Mouse (Mus musculus) embryo, embryonic 10 days (tissue): Measurements from ENCODE around the gene Hdgfl2.

Experiments
- DNase-seq: peaks from one replicate; pipeline ENCODE4 v3.0.0-alpha.2; 2015; ENCODE audit warnings: low spot score

Gene Hdgfl2

DNA sequence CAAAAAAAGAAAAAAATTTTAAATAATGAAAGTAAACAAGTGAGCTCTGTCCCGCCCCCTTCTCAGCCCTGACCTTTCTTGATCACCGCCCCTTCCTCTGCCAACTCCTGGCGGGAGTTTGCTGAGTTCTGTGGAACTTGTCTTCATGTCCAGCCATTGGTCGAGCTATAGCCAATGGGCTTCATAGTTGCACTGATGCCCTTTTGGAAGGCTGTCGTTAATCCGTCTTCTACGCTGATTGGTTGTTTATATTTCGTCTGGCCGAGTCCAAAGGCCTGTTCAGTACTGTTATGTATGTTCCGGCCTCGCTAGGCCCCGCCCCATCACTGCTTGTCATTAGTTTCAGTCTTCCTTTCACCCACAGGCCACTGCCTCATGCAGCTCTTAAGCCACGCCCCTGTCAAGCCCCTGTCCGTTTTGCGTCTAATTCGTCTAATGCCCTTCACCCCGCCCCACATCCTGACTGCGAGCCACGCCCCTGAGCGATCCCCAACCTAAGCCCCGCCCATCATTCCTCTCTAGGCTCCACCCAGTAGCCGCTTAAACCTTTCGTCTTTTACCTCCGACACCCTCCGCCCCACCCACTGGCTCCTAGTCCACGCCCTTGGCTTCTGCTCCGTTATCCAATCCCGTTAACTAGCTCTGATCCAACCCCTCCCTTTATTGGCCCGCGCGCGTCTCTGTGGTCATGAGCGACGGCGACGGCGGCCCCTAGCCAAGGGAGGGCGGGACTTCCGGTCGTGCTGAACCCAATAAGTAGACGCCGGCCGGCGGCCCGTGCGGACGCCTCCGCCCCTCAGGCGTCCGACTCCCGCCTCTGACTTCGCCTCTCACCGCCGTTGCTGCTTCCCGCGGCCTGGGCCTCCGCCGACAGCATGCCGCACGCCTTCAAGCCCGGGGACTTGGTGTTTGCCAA is at the start of gene Hdgfl2:
Gene Hdgfl2 (plus strand): TSS at position 755 of the 916 bp plus-strand sequence.
- DNase-seq = peak; percentile 99

DNA sequence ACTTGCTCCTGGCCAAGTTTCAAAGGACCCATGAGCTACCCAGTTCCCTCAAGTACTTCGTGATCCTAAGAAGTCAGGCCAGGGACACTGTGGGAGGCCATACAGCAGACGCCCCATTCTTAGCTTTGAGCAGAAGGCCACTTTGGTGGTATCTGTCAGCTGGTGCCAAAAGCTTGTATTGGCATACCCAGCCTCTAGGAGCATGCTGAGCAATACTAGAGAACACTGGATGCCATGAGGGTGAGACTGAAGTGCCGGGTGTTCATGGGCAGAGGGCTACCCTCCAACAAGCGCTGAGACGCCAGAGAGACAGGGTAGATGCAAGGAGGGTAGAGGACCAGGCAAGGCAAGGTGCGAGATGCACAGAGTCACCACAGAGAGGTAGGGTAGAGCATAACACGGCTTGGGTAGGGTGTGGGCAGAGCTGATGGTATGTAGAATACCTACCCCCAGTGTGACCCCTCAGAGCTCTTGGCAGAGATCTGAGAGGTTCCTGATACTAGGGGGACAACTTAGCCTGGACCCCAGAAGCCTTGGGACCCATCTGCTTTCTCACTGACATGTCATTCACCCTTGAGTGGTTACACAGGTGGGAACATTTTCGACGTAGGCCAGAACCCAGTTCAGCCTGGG is 49.1 kb upstream of the Hdgfl2 start:
- DNase-seq = no peak

DNA sequence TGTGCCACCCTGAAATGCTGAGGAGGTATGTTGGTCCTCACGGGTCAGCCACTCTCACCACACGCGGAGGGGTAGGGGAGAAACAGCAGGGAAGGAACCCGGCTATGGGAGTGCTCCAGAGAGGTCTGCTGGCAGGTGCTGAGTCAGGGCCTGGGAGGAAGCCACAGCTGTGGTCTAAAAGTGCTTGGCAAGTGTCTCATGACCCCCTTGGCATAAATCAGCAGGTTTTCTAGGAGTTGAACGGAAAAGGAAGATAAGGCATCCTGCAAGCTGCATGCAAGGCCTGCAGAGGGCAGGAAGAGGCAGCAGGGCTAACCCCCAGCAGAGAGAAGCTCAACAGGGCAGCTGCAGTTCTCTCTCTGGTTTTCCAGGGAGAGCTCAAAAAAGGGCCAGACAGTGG is 48.5 kb upstream of the Hdgfl2 start:
- no peak for DNase-seq

DNA sequence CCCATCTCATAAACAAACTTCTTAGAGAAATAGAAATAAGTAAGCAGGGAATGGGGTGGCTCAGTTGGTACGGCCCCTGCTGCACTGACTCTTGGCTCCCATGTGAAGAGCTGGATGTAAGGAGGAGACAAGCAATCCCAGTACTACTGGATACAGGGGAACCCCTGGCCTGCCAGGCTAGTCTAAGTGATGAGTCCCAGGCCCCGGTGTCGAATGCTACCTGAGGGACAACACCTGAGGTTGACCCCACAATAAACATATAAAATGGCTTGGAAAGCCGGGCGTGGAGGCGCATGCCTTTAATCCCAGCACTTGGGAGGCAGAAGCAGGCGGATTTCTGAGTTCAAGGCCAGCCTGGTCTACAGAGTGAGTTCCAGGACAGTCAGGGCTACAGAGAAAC is 48.0 kb upstream of the Hdgfl2 start:
- DNase-seq = no peak

DNA sequence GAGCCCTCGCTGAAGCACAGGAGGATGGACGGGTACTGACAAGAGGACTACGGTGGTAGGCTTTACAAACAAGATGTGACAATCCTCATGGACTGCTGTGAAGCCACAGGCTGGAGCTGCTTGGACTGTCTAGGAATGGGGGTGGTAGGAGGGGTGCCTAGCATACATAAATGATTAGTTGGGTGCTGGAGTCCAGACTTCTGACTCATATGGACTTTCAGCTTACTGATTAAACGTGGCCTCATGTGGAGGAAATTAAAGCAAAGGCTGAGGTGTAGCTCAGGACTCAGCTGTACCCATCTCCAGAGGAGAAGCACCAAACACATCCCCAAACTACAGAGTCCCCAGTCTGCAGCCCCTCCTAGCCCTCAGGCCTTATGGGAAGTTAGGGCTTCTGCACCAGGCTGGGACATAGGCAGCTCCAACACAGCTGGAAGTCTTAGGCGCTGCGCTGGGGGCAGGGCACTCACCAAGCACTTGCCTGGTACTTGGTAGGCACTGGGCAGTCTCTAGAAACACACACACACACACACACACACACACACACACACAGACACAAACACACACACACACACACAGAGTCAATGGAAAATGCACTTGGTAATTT is 47.2 kb upstream of the Hdgfl2 start:
- DNase-seq = no peak

DNA sequence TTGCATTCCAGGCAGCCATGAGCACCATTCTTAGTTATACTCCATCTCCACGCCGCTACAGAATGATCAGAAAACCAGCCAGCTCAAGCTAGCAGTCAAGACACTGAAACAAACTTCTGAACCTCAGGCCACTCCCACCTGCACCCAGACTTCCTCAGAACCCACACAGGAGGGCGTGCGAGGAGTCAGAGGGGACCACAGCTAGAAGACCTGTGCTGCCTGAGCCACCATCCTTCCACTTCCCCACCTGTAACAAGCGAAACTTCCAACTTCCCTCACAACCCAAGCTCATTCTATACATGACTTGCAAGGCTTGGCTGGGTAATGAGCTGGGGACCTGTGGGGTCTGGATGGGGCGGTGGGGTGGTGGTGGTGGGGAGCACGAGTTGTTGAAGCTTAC is 46.6 kb upstream of the Hdgfl2 start:
- no peak for DNase-seq

DNA sequence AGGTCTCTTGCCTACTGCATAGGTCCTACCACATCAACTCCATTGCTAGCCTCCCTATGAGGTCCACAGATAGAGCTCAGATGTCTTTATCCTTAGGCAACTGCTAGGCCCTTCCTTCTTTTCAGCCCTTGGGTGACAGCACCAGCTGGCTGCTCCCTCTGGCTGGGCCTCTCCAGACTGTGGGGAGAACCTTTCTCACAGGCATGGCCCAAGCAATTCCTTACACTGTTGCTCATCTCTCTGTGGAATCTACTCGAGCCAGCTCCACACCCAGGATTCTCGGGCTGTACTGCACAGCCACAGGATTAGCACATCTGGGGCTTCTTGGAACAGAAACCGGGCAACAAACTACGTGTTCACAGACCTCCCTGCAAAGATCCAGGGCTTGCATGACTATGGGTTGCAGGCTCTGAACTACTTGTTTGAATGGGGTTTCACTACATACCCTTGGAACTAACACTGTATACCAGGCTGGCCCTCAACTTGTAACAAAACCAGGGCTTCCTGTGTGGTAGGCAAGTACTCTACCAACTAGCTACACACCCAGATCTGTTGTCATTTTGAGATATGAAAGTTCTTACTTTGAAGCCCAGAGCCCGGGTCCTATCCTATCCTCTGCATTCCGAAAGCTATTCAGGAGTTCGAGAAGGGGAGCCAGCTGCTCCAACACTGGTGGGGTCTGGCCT is 45.3 kb upstream of the Hdgfl2 start:
- no peak for DNase-seq

DNA sequence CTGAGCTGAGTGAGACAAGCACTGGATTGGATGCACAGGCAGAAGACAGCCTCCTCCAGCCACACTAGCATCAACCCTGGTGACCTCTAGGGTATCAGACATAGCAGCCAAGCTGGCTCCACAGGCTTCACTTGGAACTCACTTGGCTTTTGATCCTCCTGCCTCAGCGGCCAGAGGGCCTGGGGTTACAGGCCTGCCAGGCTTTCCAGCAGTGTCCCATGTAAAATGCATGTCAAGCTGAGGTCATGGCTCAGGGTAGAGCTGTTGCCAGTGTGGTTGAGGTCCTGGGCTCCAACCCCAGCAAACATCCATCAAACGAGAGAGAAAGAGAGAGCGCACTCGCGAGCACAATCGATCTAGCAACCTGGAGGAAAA is 44.7 kb upstream of the Hdgfl2 start:
- no peak for DNase-seq

DNA sequence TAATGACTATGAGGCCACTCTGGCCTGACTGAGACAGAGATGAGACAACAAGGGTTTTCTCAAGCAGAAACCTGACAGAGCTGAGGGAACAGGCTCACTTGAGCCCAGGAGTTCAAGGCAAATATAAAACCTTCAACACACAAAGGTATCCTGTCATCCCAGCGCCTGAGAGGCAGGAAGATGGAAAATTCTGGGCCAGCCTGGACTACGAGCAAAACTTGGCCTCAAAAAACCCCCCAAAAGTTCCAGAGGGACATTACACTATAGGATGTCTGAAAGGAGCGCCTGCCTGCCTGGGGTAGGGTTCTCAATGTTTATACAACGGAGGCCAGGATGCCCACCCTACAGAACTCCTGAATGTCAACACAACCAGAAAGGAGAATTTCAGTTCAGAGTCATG is 44.2 kb upstream of the Hdgfl2 start:
- DNase-seq = no peak

DNA sequence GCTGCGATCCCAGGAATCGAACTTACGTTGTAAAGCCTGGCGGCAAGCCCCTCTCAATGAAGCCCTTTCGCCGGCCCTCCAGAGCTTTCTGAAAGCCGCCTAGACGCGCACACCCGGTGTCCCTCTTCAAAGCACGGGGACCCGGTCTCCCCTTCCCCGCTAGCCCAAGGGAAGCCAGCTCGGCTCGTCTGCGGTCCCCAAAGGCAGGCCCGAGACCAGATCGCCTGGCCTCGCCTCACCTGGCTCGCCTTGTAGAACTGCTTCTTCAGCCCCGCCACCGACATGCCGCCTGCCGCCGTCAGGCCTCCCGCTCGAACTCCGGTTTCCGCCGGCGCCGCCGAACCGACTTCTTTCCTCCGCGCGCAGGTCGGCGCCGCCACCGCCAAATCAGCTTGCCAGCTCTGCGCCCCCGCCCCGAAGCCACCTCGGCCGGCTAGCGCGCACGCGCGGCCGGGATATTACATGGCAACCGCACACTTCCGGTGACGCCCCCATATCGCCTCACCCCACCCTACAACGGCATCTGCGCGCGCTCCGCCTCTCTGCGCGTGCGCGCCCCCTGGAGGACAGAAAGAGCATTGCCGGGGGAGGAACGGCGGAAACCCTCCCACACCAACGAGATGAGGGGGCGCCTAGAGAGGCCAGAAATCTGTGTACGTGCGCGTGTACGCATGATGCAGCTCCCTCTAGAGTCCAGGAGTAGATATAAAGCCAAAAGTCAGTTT is 43.1 kb upstream of the Hdgfl2 start, which contains the start of gene Sh3gl1:
Gene Sh3gl1 (minus strand): TSS at position 460 of the 725 bp plus-strand sequence.
- peak; percentile 97 for DNase-seq

DNA sequence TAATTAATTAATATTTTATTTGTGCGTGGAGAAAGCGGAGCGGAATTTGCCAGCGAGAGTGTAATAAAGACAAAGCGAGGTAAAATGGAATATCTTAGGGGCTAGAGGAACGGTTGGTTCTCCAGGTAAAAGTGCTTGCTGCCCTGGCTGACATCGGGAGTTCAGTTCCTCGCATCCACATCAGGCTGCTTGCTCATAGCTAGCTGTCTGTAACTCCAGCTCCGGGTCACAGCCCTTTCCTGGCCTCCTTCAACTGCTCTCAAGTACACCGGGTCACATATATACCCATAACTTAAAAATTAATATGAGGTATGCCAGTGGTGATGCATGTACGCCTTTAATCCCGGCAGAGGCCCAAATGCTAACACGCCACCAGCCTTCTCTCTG is 42.5 kb upstream of the Hdgfl2 start:
- DNase-seq = no peak

DNA sequence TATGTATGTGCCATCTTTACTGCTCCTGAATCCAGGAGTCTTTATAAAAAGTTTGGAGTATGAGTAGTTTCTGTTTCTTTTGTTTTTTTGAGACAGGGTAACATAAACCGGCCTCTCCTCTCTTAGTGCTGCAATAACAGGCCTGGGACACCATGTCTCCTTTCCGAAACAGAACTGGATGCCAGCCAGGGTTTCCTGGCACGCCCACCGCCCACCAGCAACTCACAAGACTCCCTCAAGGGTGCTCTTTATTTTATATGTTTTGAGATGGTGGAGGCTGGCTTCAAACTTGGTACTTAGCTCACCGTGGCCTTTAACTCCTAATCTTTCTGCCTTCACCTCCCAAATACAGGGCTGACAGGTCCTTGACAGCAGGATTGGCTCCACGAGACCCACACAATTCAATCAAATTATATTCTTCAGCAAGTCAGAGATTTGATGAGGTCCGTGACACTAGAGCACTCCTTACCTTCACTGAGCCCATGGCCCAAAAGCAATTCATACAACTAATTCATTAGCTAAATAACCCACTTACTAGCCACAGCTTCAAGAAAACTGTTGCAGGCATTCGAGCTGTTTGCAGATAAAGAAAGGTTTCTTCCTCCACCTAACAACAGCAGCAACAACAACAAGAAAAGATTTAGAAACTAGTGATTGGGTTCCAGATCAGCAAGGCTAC is 40.7 kb upstream of the Hdgfl2 start:
- DNase-seq = no peak

DNA sequence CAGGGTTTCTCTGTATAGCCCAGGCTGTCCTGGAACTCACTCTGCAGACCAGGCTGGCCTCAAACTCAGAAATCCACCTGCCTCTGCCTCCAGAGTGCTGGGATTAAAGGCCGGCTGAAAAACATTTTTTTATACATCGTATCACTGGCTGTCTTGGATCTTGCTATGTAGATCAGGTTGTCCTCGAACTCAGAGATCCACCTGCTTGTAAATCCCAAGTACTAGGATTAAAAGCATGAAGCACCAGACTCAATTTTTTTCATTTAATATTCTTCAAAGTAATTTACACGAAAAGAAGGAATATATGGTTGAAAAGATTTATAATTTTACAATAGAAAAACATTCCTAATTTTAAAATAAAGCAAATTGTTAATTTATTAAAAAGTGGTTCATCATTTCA is 40.1 kb upstream of the Hdgfl2 start:
- no peak for DNase-seq

DNA sequence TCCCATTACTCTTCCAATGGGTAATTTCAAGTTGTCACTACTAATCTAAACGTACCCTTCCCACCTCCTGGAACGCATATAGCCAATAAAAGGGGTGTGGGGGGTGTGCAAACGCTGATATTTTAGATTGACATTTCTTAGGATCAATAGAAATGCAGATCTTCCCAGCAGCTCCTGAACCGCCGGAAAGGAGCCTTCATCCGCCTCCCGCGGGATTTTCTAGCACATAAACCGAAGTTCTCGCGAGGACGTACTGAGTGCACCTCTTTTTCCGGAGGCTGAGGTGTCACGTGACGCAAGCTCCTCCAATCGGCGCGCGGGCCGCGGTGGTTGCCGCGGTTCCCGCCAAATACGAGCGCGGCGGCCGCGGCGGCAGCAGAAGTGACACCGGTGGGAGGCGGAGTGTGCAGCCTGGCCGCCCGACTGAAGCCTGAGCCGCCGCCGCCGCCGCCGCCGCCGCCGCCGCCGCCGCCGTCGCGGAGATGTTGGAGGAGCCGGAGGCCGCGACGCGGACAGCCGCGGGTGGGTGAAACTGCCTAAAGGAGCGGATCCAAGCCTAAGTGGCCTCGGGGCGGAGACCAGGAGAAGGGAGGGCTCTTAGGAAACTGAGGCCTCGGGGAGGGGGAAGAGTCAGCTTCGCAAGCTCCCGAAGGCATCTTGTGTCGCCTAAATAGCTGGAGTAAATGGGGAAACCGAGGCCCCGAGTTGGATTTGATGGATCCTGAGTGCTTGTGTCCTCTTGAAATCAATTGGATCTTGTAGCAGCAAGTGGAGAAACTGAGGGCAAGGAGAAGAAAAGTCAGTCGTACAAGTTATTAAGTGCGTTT is 39.2 kb upstream of the Hdgfl2 start, which contains the start of gene Chaf1a:
Gene Chaf1a (plus strand): TSS at position 410 of the 827 bp plus-strand sequence.
- peak; percentile 100 for DNase-seq

DNA sequence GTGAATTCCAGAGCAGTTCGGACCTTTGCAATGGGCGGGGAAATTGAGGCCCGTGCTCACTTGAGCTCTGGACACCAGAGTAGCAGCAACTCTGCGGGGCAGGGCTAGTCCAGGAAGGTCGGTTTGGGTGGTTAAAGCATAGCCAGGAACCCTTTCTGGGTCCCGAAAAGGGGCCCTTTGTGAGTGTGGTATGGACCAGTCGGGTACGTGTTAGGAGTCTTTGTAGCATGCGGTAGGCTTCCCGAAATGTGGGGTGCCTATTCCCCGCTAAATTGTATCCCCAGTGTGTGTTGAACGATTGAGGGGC is 38.6 kb upstream of the Hdgfl2 start:
- no peak for DNase-seq

DNA sequence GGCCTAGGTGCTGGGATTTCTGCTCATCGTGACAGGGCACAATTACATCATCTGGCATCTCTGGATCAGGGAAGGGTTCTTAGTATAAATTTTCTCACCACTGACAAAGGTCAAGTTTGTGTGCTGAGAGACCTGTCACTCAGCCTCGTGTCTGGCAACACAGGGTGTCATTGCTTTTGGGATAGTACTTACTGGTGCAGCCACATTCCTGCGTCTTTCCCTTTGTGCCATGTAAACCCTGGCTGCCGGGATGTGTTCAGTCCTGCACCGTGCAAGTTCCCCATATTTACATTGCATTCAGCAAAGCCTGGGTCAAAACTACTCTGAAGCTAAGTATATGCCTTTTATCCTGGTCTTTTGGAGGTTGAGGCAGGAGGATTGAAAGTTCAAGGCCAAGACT is 28.1 kb upstream of the Hdgfl2 start:
- DNase-seq = no peak

DNA sequence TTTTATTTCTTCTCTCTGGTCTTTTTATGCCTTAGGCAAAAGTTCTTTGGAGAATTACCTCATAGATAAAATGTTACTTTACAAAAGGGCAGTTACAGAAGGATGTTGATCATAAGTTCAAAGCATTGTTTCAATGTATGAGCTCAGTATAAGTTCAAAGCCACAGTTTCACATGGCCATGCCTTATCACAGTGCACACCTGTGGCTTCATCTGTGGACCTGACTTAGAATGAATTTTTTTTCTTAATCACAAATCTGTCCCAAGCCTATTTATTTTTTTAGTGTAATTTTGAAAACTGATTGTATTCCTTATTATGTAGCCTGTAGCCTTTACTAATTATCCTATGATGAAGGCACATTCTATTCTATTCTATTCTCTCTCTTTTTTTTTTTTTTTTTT is 24.5 kb upstream of the Hdgfl2 start:
- DNase-seq = no peak

DNA sequence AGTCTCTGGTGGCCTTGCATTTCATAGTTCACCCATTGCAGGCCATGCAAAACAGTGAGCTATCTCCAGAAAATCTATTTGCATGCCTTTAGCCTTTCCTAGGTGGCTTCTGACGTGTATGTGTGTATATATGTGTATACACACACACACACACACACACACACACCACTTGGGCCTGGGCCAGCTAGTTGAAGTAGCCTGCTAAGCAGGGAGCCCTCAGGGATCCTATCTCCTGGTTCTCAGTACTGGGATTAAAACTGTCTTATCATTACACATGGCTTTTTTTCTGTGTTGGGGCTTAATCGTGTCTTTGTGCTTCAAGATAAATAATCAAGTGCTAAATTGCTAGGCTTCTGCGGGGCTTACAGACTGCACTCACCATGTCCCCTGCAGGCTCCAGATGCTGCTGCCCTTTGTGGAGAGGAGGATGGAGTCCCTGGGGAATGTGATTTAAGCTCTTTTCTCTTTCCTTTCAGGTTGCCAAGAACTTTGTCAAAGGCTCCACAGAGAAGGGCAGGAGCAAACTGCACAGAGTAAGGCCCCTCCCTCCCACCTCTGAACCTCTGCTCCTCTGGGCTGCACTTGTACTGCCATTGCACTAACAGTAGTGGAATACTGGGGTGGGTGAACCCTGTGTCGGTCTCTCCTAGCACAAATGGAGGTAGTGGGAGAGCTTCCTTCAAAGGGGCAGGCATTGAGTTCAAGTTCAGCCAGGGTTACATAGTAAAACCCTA is 23.3 kb upstream of the Hdgfl2 start:
- no peak for DNase-seq

DNA sequence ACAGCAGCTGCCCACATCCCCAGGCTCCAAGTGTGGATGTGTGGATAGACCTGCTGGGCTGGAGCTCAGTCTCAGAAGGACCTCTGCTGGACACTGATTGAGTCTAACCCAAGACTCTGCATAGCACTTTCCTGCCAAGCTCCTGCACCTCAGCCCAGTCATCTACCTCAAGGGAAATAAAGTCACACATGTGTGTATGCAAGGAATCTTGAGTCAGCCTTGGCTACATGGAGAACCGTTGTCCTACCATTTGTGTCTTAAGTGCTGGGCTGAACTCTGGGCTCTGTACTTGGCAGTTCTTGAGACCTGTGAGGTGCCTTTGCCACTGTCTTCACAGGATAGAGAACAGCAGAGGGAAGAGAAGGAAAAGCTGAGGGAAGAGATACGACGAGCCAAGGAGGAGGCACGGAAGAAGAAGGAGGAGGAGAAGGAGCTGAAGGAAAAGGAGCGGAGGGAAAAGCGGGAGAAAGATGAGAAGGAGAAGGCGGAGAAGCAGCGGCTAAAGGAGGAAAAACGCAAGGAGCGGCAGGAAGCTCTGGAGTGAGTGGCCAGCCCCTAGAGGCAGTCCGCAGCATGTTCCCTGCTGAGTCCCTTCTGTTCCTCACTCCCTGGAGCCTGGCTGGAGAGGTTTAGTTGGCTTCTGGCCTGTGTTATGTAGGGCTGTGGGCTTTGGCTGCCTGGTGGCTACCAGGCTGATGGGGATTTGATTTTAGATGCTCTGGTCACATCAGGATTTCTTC is 21.9 kb upstream of the Hdgfl2 start:
- no peak for DNase-seq
